Mouse (Mus musculus): ENCODE results near the gene Akap6.

Akap6 gene

DNA sequence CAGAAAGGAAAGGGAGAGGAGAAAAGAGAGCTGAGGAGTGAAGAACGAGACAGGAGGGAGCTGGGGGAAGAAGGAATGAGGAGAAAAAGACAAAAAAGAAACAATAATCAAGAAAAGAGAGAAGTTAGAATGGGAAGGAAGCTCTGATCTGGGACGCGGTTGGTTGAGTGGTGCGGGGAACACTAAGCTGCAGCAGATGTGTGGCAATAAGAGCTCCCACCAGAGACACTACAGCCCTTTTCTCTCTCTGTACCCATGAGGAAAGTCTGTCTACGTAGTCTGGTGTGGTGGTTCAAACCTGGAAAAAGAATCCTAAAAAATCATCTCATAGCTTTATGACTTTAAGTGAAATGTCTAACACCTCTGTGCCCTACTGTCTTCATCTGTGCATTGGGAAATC, 204.9 kb downstream of the Akap6 start:
- no peak for DNase-seq (ENCODE audit: low spot score in 2 of 2)

DNA sequence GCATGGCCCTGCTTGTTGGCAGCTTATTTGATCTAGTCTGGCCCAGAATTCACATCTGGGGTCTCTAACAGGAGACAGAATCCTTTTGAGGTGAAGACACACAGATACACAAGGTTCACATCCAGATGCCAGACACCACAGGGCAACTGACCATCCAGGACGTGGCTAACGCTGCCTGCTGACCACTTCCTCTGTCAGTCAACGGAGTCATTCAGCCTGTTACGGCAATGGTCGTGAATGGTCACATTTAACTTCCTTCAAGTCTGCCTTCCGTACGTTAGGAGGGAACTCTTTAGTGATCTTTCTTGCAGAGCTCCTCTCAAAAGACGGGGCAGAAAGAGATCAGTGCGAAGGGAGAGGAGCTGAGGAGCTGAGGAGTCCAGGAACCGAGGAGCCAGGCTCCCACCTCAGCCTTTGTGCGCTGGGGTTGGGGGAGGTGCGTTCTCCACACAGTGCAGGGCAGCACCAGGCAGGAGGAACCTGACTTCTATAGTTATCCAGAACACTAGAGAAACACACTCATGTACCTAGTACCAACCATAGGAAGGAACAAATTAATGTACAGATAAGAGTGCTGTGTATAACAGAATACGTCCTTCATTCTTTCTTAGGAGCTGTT, 209.4 kb downstream of the Akap6 start:
- DNase-seq (ENCODE audit: low spot score in 2 of 2) = no peak

DNA sequence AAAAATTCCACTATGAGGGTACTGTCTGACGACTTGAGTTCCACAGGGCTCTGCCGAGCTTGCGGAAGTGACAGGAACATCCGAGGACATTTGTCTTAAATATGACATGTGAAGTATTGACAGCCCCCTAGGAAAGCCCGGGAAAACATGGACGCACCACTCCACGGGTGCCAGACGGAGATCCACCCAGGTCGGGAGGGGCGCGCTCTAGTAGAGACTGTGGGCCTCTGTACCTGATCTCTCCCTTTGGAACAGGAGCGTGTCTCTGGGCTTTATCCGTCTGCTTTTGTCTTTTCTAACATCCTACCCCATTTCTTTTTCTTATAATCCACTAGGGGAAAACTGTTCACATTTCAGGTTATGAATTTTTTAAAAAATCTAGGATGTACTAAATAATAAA, 211.2 kb downstream of the Akap6 start:
- no peak for DNase-seq (ENCODE audit: low spot score in 2 of 2)

DNA sequence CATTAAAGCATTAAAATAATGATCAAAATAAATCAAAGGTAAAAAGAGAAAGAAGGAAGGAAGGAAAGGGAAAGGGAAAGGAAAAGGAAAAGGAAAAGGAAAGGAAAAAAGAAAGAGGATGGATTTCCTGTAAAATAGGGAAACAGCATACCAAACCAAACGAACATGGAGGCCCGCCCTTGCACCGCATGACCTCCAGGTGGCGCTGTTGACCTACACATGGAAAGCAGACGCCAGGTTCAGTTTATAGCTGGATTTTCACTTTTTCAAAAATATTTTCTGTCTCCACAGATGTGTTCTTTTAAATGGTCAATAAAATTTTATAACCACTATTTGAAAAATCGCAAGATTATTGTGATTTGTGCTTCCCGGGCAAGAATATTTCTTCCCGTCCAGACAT, 211.6 kb downstream of the Akap6 start:
- no peak for DNase-seq (ENCODE audit: low spot score in 2 of 2)

DNA sequence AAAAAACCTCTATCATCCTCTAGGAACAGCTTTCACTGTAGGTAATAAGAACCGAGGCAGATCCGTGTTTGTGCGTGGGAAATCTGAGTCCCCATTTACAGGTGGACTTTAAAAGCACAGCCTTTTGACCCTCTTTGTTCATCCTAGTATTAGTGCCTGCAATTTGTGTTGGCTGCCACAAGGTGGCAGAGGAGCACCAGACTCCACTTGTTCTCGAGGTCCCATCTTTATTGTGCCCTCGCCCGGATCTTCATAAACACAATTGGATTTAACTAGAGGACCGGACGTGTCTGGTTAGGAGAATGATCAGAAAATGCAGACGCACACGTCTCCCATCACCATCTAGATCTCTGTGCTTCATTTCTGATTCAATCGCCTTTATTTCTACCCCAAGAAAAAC, 219.8 kb downstream of the Akap6 start:
- no peak for DNase-seq (ENCODE audit: low spot score in 2 of 2)

DNA sequence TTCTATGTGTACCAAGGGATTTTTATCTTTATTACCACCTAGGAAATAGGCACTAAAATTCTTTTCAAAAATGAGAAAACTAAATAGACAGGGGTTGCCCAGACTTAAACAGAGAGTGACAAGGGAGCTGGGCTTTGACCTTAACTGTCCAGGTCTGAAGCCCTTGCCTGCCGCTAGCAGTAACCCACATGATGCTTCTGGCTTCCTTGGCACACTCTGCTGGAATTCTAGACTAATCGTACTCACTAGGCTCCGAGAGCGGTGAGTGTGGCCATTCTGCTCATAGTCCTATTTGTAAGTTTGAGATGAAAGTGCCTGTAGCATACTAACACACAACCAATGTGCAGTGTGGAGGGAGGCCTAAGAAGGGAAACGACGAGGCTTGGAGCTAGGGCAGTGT, 223.3 kb downstream of the Akap6 start:
- DNase-seq (ENCODE audit: low spot score in 2 of 2) = no peak

DNA sequence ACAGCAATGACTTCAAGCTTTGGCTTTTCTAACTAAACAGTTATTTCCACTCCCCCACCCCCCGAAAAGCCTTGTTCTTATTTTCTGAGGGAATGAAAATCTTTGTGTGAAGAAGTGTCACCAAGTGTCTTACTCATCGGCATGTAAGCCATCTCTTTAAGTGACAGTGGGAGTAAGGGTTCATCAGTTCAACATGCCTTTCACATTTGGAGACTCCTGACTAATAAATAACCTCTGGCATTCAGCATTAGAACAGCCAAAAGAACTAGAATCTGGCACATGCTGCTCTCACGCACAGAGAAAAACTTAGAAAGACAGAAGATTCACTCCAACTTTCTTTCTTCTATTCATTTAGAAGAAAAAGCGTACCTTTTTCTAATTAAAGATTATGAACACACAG, 226.3 kb downstream of the Akap6 start:
- DNase-seq (ENCODE audit: low spot score in 2 of 2) = no peak

DNA sequence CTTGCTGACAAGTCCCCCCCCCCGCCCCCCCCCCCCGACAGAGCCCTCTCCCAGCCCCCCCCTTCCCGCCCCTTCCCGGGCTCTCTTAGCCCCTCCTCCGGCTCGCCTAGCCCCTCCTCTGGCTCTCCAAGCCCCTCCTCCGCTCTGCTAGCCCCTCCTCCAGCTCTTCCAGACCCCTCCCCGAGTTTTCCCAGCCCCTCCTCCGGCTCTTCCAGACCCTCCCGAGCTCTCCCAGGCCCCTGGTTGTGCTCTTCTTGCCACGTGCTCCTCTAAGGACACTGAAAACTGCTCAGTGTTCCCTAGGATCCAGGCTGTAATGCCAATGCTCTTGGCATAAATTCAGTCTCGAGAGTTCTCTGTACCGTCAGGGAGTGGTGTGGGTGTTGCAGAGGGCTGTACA, 234.6 kb downstream of the Akap6 start:
- DNase-seq (ENCODE audit: low spot score in 2 of 2) = no peak

DNA sequence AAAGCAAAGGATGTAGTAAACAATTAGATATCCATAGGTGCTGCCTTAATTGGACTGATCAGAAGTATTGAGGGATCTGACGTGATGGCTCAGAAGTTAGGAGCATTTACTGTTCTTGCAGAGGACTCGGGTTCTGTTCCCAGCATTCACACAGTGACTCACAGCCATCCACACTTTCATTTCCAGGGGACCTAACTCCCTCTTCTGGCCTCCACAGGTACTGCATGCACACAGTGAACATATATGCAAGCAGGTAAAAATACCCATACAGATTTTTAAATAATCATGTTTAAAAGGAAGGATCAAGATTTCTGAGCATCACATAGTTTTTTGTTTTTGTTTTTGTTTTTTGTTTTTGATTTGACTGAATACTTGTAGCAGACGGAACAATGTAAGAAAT, 235.8 kb downstream of the Akap6 start:
- no peak for DNase-seq (ENCODE audit: low spot score in 2 of 2)

DNA sequence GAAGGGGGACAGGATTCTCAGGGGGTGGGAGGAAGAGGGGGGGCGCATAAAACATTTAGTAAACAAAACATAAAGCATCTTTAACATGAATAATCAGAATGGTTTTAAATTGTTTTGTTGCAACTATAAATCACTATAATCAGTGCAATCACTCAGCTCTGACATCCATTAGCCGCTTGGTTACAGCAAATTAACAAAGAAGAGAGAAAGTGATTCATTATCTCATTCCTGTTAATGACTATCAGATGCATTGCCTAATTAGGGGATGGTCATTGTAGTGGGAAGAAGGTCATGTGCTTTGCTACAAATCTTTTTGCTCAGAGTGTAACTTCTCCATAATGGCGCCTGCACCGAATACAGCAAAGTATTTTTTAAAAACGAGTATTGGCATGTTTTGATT, 239.6 kb downstream of the Akap6 start:
- DNase-seq (ENCODE audit: low spot score in 2 of 2) = no peak

DNA sequence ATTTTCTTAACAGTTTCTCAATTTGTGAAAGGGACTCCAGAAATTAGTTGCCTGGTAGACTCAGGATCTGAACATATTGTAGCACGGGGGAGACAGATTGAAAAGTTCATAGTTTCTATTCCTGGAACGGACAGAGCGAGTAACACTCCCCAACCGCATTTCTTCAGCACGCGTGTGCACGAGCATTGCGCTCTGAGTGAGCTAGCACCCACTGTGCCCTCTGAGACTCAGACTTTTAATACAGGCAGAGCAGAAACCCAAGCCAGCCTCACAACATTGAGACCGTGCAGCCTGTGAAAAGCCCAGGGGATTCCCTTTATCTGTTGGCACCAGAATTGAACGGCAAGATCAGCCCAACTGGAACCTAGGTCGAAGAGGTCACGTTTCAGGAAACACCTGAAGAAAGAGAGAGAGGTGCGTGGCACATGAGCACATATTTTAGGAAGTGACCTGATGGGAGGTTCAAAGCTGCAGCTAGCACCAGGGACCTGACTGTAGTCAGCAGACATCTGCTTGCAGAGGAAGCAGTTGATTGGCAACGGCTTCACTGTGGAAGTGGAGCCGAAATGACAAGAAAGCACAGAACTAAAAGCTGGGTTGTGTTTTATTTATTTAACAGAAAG, 240.3 kb downstream of the Akap6 start:
- DNase-seq (ENCODE audit: low spot score in 2 of 2) = no peak

DNA sequence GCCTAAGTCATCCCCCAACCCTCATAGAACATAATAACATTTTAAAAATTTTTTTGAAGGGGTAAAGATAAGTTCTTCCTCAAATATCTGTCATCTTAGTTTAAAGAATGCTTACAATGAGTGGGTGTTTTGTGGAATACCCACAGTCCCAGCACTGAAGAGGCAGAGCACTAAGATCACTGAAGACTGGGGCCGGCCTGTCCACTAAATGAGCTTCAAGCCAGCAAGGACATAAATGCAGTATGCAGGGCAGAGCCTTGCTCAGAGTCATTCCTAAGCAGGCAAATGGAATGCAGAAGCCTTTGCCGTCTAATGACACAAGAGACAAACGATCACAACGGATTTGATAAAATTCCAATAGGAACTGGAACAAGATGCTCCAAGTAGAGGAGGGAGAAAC, 242.8 kb downstream of the Akap6 start:
- DNase-seq (ENCODE audit: low spot score in 2 of 2) = no peak

DNA sequence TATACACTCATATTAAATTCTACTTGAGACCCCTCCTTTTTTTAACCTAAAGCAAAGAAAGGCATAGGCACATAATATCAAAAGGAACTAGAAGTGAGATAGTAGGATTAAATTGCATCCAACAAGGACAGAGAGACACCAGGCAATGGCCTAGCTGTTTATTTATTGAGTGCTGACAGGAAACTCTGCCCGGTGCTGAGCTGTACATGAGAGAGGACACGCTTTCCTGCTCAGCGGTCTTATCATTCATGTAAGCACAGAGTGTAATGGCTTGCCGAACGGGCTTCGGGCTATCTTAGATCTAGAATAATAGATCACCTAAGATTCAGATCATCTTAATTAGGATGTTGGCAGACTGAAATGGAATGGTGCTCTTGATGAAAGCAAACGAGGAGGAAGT, 245.1 kb downstream of the Akap6 start:
- DNase-seq (ENCODE audit: low spot score in 2 of 2) = no peak

DNA sequence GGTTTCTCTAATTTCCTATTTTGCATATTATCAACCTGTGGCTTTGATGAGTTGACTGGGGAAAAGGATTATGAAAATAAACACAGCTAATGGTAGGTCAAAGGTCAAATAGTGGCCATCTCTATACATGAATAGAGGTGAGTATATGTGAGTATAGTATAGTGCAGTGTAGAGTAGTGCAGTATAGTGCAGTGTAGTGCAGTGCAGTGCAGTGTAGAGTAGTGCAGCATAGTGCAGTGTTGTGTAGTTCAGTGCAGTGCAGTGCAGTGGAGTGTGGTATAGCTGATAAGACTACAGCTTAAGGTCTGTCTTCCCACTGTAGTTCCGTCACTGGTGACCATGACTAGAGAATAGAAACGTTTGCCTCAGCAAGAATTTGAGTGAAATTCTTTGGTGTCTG, 245.8 kb downstream of the Akap6 start:
- no peak for DNase-seq (ENCODE audit: low spot score in 2 of 2)

DNA sequence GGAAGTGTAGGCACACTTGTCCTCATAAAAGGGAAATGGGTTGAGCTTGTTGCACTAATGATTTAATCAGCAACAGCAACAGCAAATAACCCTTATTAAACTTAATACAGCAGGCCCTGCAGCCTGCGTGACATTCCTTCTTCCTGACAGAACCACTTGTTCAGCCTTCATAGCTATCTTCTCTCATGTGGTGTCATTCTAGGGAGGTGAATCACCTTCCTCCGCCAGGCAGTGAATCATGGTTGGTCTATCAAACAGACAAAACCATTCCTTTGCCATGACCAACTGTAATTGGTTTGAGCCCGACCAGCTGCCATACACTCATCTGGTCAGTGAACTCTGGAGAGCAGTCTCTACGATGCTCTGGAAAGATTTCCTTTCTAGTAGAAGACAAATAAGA, 251.5 kb downstream of the Akap6 start:
- DNase-seq (ENCODE audit: low spot score in 2 of 2) = no peak

DNA sequence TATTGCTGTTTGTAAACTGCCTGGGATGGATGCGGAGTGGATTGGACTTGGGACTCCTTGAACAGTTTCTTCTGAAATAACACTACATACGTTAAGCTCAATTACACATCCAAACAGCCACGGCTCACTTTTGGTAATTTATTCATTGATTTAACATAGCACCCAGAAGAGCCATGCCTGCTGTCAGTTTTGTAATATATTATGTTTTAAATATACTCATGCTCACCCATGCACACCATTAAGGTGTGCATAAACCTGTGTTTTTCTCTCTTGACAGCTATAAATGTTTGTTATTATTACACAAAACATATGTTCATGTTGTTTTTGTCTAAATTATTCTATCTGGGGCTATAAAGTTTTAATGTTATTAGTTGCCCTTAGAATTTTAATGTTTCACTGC, 258.4 kb downstream of the Akap6 start:
- no peak for DNase-seq (ENCODE audit: low spot score in 2 of 2)

DNA sequence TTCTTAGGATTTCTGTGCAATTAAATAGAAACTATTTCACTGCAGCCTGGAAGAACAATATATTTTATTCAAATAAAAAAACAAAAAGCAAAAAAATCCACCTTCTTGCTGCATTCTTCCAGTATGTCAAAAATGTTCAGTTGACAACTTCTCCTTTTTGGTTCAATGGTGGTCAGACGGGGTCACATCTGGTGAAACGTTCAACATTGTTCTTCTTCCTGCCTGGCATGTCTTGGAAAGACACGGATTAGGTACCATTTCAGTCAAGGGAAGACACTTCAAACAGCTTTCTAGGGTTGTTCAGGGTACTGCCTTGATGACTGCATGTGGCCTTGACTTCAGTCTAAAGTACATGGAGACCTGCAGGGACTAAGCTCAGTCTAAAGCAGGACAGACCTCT, 258.8 kb downstream of the Akap6 start:
- DNase-seq (ENCODE audit: low spot score in 2 of 2) = no peak

DNA sequence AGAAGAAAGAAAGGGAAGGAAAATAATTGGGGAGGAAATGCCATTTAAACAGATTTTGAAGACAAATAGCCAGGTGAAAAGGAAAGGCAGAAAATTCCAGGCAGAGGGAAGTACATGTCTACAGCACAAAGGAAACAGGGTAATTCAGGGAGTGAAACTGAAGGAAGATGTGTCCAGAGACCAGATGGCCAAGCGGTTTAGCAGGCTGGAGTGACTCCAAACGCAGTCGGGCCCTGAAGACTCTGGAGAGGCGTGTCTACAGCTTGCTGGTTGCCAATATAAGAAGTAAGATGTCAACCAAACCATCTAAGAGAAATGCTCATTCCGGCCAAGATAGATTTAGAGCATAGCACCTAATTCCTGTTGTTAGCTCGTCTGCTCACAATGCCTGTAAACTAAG, 292.6 kb downstream of the Akap6 start:
- no peak for DNase-seq (ENCODE audit: low spot score in 2 of 2)

DNA sequence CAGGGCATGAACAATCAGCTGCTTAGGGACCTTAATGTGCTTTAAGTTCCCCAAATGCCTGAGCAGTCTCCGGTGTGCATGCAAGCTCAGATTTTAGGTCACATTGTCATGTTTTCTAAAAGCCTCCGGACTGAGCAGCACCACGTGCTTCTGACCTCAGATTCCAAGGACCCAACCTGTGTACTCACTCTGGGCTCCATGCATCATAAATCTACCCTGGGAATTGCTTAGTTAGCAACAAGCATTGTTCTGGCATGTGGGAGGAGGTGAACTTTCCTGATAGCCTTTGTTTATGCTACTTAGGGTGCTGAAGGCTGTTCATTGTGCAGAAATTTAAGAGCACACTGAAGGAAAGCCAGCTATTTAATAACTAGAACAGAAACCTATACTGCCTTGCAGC, 313.2 kb downstream of the Akap6 start:
- no peak for DNase-seq (ENCODE audit: low spot score in 2 of 2)

DNA sequence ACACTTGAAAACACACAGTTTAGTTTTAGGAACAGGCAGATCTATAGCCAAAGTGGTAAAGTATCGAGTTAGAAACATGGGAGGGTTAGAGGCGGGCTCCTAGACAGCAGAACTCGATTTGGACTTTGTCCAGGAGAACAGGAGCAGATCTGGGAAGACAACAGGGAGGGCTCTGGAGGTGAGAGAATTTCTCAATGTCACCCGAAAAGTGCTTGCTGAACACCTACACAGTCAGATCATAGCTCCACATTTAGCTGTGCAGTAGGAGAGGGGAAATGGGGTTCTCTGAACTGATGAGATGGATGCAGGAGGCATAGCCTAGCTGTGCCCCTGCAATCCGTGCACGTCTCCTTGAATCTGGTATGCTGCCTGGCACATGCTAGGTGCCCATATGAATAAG, 315.4 kb downstream of the Akap6 start:
- no peak for DNase-seq (ENCODE audit: low spot score in 2 of 2)

DNA sequence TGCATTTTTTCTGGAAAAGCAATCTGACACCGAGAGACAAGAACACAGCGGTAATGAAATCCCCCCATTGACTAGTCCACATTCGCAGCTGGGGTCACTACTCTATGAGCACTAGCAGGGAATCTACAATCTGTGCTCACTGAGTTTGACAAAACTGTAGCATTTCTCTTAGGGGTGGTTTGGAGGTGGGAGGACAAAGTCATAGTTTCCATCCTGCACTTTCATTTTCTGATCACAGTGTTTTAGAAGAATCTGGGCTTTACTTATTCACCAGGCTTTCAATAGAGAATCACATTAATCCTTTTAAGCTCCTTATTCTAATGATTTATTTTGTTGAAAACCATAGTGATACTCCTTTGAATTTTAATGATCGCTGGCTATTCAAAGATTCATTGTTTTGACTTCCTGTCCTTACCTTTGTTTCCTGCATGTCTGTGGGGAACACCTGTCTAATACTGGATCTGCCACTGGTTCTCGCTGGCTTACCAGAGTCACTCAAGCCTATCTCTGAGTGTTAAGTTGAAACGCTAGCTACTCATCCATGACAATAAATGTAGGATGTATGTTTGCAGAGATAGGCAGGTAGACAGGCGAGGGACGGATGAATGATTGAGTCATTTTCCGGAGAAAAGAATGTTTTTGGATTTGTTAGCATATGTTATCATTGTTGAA, 325.5 kb downstream of the Akap6 start:
- no peak for DNase-seq (ENCODE audit: low spot score in 2 of 2)

DNA sequence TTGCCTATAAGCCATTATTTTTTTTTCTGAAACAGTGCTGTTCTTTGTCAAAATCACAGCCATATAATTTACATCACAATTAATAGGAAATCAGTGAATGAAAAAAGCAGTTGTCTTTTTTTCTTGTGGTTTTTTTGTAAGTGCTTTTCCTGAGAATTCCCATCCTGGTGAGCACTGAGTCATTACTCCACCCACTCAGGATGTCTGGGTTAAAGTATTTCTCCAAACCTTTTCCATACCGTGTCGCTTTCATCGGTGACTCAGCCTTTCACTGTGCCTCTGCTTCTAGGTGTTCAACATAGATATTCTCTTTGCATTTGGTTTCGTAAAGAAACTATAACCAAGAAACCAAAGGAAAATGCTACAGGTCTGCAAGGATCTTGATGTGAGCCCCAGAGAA, 328.1 kb downstream of the Akap6 start:
- no peak for DNase-seq (ENCODE audit: low spot score in 2 of 2)

DNA sequence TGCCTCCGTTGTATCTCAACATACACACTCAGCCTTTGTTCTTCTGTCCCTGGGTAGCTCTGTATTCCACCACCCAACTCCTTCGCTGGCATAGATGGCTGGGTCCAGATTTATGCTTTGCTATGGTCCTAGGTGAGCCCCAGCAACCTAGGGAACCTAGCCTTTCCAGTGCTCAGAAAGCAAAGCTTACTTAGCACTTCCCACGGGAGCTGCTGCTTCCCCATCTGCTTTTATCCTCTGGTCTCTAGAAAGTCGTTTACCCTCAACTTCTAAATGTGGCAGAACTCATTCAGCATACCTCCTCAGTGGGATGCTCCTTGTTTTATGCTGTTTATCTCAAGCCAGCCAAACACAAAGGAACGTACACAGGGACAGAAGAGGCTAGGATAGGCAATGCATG, 329.7 kb downstream of the Akap6 start:
- no peak for DNase-seq (ENCODE audit: low spot score in 2 of 2)

DNA sequence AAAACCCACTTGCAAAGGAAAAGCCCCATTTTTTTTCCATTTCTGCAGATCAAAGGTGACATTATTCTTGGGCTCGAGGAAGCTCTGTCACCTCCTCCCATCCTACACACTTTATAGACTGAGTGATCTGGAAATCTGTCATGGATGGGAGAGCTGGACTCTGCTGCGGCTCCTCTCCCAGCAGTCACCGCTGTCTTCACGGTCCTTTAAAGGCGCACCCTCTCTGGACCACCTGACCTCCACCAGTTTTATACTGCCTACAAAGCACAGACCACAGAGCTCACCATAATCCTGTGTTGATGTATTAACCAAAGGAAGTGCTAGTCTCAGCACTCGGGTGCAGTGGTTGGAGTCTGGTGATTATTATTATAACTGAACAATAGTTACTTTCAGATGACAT, 330.7 kb downstream of the Akap6 start:
- no peak for DNase-seq (ENCODE audit: low spot score in 2 of 2)

Measured in spleen, postnatal 36 days (tissue).